Mouse (Mus musculus) kidney, embryonic 14.5 days (tissue): ENCODE measurements around the gene Stil. TPM values are rescaled to one million over a fixed set of nuclear protein-coding genes. Genes with fewer than 3 reads are reported as not detected.

Experiments
- polyA plus RNA-seq: library from polyadenylated mRNA; unstranded; fragments of >200 nt; fragmentation: Nextera tagmentation; extraction: Ambion mirVana; gene quantifications from 2 replicates; pipeline ENCODE4 v1.2.1, GENCODE M21; 2014

The Stil gene
- polyA plus RNA-seq, 1 experiment from 2014 or later, result 19.9 TPM

Other genes with a start within 250 kb of the Stil start
- 0.15 and 0.17 TPM in 2 replicates for gene Gm12830, start 178.4 kb upstream of the Stil start, polyA plus RNA-seq
- 5.0 and 8.3 TPM in 2 replicates for gene Foxd2, start 91.3 kb upstream of the Stil start, polyA plus RNA-seq
- not detected in 2 replicates for gene Foxe3, start 74.1 kb upstream of the Stil start, polyA plus RNA-seq
- gene Cmpk1, start 12.9 kb upstream of the Stil start, polyA plus RNA-seq, result 85.1 and 91.4 TPM in 2 replicates
- gene Tal1, start 56.3 kb downstream of the Stil start, polyA plus RNA-seq, result 1.7 and 2.0 TPM in 2 replicates
- 87.9 and 90.5 TPM in 2 replicates for gene Pdzk1ip1, start 88.5 kb downstream of the Stil start, polyA plus RNA-seq
- gene Cyp4x1, start 134.1 kb downstream of the Stil start, polyA plus RNA-seq, result 0.37 and 0.54 TPM in 2 replicates
- not detected in 2 replicates for gene Cyp4a29, start 241.9 kb downstream of the Stil start, polyA plus RNA-seq